Mouse (Mus musculus): ENCODE results near the gene Qtrt1.

- TF ChIP-seq CTCF (IDR thresholded peaks at IDR 0.05; ENCODE audit: insufficient read depth, low read depth, low read length) (no peak), POLR2A (IDR thresholded peaks at IDR 0.05; ENCODE audit: insufficient read depth, low read depth, low read length) (no peak)
Measured at GRCm38 (mm10) chr9:21439914-21440313, 28.3 kb downstream of the Qtrt1 start.
